In genomic region chr4:88917770-88918460, GRCm38 (mm10) we compare ENCODE assay signal across 27 mouse cellular contexts. TPM values are rescaled to one million over a fixed set of nuclear protein-coding genes. Genes with fewer than 3 reads are reported as not detected.
A peak's percentile ranks its signal among the peaks of the same experiment; 100 is the strongest.
DNase-seq lines count a peak whose midpoint lies in the region; ATAC-seq and TF ChIP-seq lines count a peak whose summit lies in the region.
"Had no signal": no experiment of that assay in that cellular context is flagged by ENCODE, and none has a peak within 500 bp of the region (broad histone marks: within the 10 kb centered on the region; RNA-seq: fewer than 3 reads in every experiment).

No protein-coding gene starts in this region.

- no peak for TF ChIP-seq CTCF in intestine, postnatal 0 days (IDR thresholded peaks at IDR 0.05; ENCODE audit: low read depth)

- H3K9me3 ChIP-seq in intestine, embryonic 14.5 days (ENCODE audit: control insufficient read depth, low read length), result no peaks in the 10 kb centered on the region
- no peaks in the 10 kb centered on the region for H3K9me3 ChIP-seq in intestine, postnatal 0 days (ENCODE audit: control insufficient read depth)
- H3K9me3 ChIP-seq in stomach, embryonic 15.5 days, result no peaks in the 10 kb centered on the region
- no peaks in the 10 kb centered on the region for H3K9me3 ChIP-seq in midbrain, embryonic 14.5 days (ENCODE audit: control insufficient read depth, low read length)
- no peaks in the 10 kb centered on the region for H3K9me3 ChIP-seq in forebrain, embryonic 13.5 days (replicated peaks)
- H3K9me3 ChIP-seq: forebrain, embryonic 10.5 days; hindbrain, embryonic 12.5 days; hindbrain, embryonic 15.5 days had no signal

- no peaks in the 10 kb centered on the region for H3K27me3 ChIP-seq in intestine, embryonic 14.5 days (replicated peaks; ENCODE audit: control insufficient read depth, insufficient read depth, low read length)
- H3K27me3 ChIP-seq in intestine, postnatal 0 days (replicated peaks; ENCODE audit: control insufficient read depth, insufficient read depth, low read length), result no peaks in the 10 kb centered on the region
- H3K27me3 ChIP-seq in stomach, embryonic 15.5 days (replicated peaks), result no peaks in the 10 kb centered on the region
- H3K27me3 ChIP-seq in midbrain, embryonic 14.5 days (ENCODE audit: control insufficient read depth, insufficient read depth, low read length), result no peaks in the 10 kb centered on the region
- no peaks in the 10 kb centered on the region for H3K27me3 ChIP-seq in forebrain, embryonic 13.5 days
- H3K27me3 ChIP-seq: hindbrain, embryonic 12.5 days; hindbrain, embryonic 15.5 days had no signal

- 77% methylated on average over 5 of the region's 5 CpGs for WGBS in intestine, embryonic 14.5 days
- 54% methylated on average over 5 of the region's 5 CpGs for WGBS in intestine, postnatal 0 days
- 82% methylated on average over 5 of the region's 5 CpGs for WGBS in stomach, embryonic 15.5 days
- WGBS in midbrain, embryonic 14.5 days, result 91% methylated on average over 5 of the region's 5 CpGs
- 92% methylated on average over 5 of the region's 5 CpGs for WGBS in forebrain, embryonic 13.5 days

- peak; percentile 53; the same call in 1 of the 2 replicates for ATAC-seq in intestine, embryonic 14.5 days (replicated peaks; ENCODE audit: low FRiP score, low TSS enrichment, low read depth)
- peak; percentile 57 for ATAC-seq in intestine, postnatal 0 days
- ATAC-seq in stomach, embryonic 15.5 days (ENCODE audit: insufficient read depth, low FRiP score, low read depth), result 0 out of 2 replicates have a peak, but pooled peaks have one; percentile 38
- ATAC-seq in midbrain, embryonic 14.5 days (ENCODE audit: low FRiP score, low TSS enrichment), result no peak
- no peak for ATAC-seq in forebrain, embryonic 13.5 days
- ATAC-seq: activated CD4-positive, CD25-positive, alpha-beta regulatory T cell, adult 4 months; forebrain, embryonic 14.5 days; forebrain, postnatal 0 days had no signal

- H3K9ac ChIP-seq in intestine, embryonic 14.5 days (ENCODE audit: low read length), result no peak overlapping the region
- no peak overlapping the region for H3K9ac ChIP-seq in intestine, postnatal 0 days (ENCODE audit: low read depth, low read length)
- no peak overlapping the region for H3K9ac ChIP-seq in stomach, embryonic 15.5 days
- H3K9ac ChIP-seq in midbrain, embryonic 14.5 days (replicated peaks; ENCODE audit: low read length), result no peak overlapping the region
- no peak overlapping the region for H3K9ac ChIP-seq in forebrain, embryonic 13.5 days
- H3K9ac ChIP-seq: forebrain, postnatal 0 days; hindbrain, embryonic 12.5 days; hindbrain, embryonic 15.5 days had no signal

- H3K36me3 ChIP-seq in intestine, embryonic 14.5 days (ENCODE audit: control insufficient read depth, insufficient read depth, low read length), result no peaks in the 10 kb centered on the region
- H3K36me3 ChIP-seq in intestine, postnatal 0 days (ENCODE audit: control insufficient read depth, insufficient read depth), result no peaks in the 10 kb centered on the region
- no peaks in the 10 kb centered on the region for H3K36me3 ChIP-seq in stomach, embryonic 15.5 days
- H3K36me3 ChIP-seq in midbrain, embryonic 14.5 days (ENCODE audit: control insufficient read depth, insufficient read depth, low read length), result no peaks in the 10 kb centered on the region
- H3K36me3 ChIP-seq in forebrain, embryonic 13.5 days (ENCODE audit: poor library complexity, severe bottlenecking), result no peaks in the 10 kb centered on the region
- H3K36me3 ChIP-seq: forebrain, embryonic 10.5 days; hindbrain, embryonic 12.5 days; hindbrain, embryonic 15.5 days had no signal

- DNase-seq in intestine, embryonic 14.5 days (ENCODE audit: low spot score), result no peak
- DNase-seq in frontal cortex, postnatal 10 days (ENCODE audit: low spot score in 2 of 2), result no peak
- no peak for DNase-seq in midbrain, embryonic 14.5 days
- DNase-seq: adrenal gland, adult 8-10 months; adrenal gland, postnatal 25 days; cerebellum, adult 11-12 months; cerebellum, adult 8-10 months; cerebellum, postnatal 10 days; cerebellum, postnatal 36 days; forebrain, postnatal 0 days; gastrocnemius, postnatal 10 days; gastrocnemius, postnatal 36 days had no signal

- no peak overlapping the region for H3K4me2 ChIP-seq in intestine, embryonic 14.5 days (ENCODE audit: low read length)
- H3K4me2 ChIP-seq in intestine, postnatal 0 days (replicated peaks; ENCODE audit: low read depth), result peak overlapping the region; percentile 47
- H3K4me2 ChIP-seq in stomach, embryonic 15.5 days, result no peak overlapping the region
- H3K4me2 ChIP-seq in midbrain, embryonic 14.5 days (ENCODE audit: low read length), result no peak overlapping the region
- no peak overlapping the region for H3K4me2 ChIP-seq in forebrain, embryonic 13.5 days
- H3K4me2 ChIP-seq: heart, embryonic 11.5 days; hindbrain, embryonic 12.5 days; hindbrain, embryonic 15.5 days had no signal

- H3K27ac ChIP-seq in intestine, embryonic 14.5 days (ENCODE audit: low read depth), result no peak overlapping the region
- H3K27ac ChIP-seq in intestine, postnatal 0 days (ENCODE audit: low read depth, low read length), result peak overlapping the region; percentile 64; the same call in 1 of the 2 replicates
- H3K27ac ChIP-seq in stomach, embryonic 15.5 days, result no peak overlapping the region
- H3K27ac ChIP-seq in midbrain, embryonic 14.5 days (replicated peaks; ENCODE audit: low read depth, low read length), result no peak overlapping the region
- H3K27ac ChIP-seq in forebrain, embryonic 13.5 days, result no peak overlapping the region
- H3K27ac ChIP-seq: forebrain, embryonic 10.5 days; hindbrain, embryonic 12.5 days; hindbrain, embryonic 15.5 days had no signal

- no peak overlapping the region for H3K4me3 ChIP-seq in intestine, embryonic 14.5 days (ENCODE audit: low read depth, low read length)
- 0 out of 2 replicates have a peak overlapping the region, but pooled peaks have one; percentile 7 for H3K4me3 ChIP-seq in intestine, postnatal 0 days (ENCODE audit: low read depth, low read length)
- H3K4me3 ChIP-seq in stomach, embryonic 15.5 days (replicated peaks), result no peak overlapping the region
- H3K4me3 ChIP-seq in midbrain, embryonic 14.5 days (replicated peaks; ENCODE audit: low read depth, low read length), result no peak overlapping the region
- H3K4me3 ChIP-seq in forebrain, embryonic 13.5 days, result no peak overlapping the region
- H3K4me3 ChIP-seq: forebrain, embryonic 10.5 days; hindbrain, embryonic 12.5 days; hindbrain, embryonic 15.5 days had no signal

- H3K4me1 ChIP-seq in intestine, embryonic 14.5 days (replicated peaks; ENCODE audit: control insufficient read depth, insufficient read depth, low read length), result no peaks in the 10 kb centered on the region
- no peaks in the 10 kb centered on the region; the same call in 1 of the 2 replicates for H3K4me1 ChIP-seq in intestine, postnatal 0 days (replicated peaks; ENCODE audit: control insufficient read depth, insufficient read depth, low read length)
- H3K4me1 ChIP-seq in stomach, embryonic 15.5 days, result no peaks in the 10 kb centered on the region
- H3K4me1 ChIP-seq in midbrain, embryonic 14.5 days (ENCODE audit: control insufficient read depth, insufficient read depth, low read length), result no peaks in the 10 kb centered on the region
- no peaks in the 10 kb centered on the region for H3K4me1 ChIP-seq in forebrain, embryonic 13.5 days
- H3K4me1 ChIP-seq: forebrain, embryonic 10.5 days; hindbrain, embryonic 12.5 days; hindbrain, embryonic 15.5 days had no signal

RNA-seq across cellular contexts. Expression of gene Ifne, which starts 37.9 kb away (rescaled TPM):
- polyA plus RNA-seq in intestine, embryonic 14.5 days (2014; fragmentation: Nextera tagmentation; extraction: Ambion mirVana), result not detected in 2 replicates
- polyA plus RNA-seq in intestine, postnatal 0 days (2015; fragmentation: Nextera tagmentation; extraction: Ambion mirVana), result not detected in 2 replicates
- not detected in 2 replicates for polyA plus RNA-seq in stomach, embryonic 15.5 days (2015; fragmentation: Nextera tagmentation; extraction: Ambion mirVana)
- not detected in 2 replicates for polyA plus RNA-seq in midbrain, embryonic 14.5 days (2014; fragmentation: Nextera tagmentation; extraction: Ambion mirVana)
- not detected in 2 replicates for polyA plus RNA-seq in forebrain, embryonic 13.5 days (2015; fragmentation: Nextera tagmentation; extraction: Ambion mirVana)
- polyA plus RNA-seq: activated CD4-positive, CD25-positive, alpha-beta regulatory T cell, adult 4 months; brain, embryonic 14.5 days; cortical plate, adult 2 months; embryonic facial prominence, embryonic 11.5 days; embryonic facial prominence, embryonic 14.5 days; forebrain, embryonic 10.5 days; forebrain, embryonic 14.5 days; forebrain, postnatal 0 days; heart, embryonic 11.5 days; heart, embryonic 14.5 days; heart, postnatal 0 days; hindbrain, embryonic 12.5 days; hindbrain, embryonic 15.5 days had no signal

Comparison
In these comparisons a context has a peak if more than half of its experiments do, and no peak if none do; other contexts are left out.
1. ATAC-seq: peak in intestine, embryonic 14.5 days (single experiment), intestine, postnatal 0 days (single experiment) and stomach, embryonic 15.5 days (single experiment); none in midbrain, embryonic 14.5 days (single experiment) and forebrain, embryonic 13.5 days (single experiment).